Mouse (Mus musculus) activated CD4-positive, CD25-positive, alpha-beta regulatory T cell, adult 4 months (primary cell): ENCODE data around the gene Stt3b. TPM values are rescaled to one million over a fixed set of nuclear protein-coding genes. Genes with fewer than 3 reads are reported as not detected.

ENCODE experiments used
- ATAC-seq: one replicate; pipeline ENCODE4 v1.8.0; 2017
- polyA plus RNA-seq, 2 experiments: library from polyadenylated mRNA; unstranded; fragments of 100-300 nt; shearing (Covaris generic); gene quantifications; one replicate each; pipeline ENCODE4 v1.2.1; 2017

Stt3b gene
- polyA plus RNA-seq, result 10 to 100 TPM; 19.5 to 28.9 TPM

DNA sequence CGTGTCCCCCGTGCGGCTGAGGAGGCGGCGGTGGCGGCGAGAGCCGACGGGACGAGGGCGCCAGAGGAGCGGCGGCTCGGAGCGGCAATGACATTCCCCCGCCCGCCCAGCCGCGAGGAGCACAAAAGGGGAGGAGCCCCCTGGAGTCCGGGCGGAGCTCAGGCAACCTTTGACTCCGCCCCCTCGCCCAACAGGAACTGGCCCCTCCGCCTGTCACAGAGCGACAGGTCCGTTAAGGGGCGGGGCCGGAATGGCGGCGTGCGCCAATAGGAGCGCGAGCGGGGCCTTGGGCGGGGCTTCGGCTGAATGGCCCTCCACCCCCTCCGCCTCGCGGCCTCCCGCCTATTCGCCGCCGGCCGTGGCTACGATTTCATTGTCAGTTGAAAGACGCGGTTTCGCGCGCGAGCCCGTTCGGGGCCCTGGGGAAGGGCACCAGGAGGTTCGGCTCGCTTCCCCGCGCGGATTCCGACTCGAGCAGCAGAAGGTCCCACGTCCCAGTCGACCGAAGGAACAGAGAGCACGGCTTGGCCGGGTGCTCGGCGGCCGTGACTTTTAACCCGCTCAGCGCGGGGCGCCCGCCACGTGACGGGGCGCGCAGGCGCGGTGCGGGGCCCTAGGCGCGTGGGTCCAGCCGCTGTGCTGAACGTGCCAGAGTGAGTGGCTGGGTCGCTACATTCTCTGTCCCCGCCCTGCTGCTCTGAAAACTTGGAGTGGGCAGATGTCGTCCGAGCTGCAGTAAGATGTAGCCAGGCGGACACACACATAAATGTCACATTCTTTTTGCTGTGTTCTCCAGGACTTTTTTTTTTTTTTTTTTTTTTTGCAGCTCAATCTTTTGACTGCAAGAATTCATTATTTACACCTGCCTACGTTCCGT, at the start of gene Stt3b:
Gene Stt3b, minus strand, starts transcription at position 76 of the 877 bp plus-strand sequence.
- peak; percentile 85 for ATAC-seq

DNA sequence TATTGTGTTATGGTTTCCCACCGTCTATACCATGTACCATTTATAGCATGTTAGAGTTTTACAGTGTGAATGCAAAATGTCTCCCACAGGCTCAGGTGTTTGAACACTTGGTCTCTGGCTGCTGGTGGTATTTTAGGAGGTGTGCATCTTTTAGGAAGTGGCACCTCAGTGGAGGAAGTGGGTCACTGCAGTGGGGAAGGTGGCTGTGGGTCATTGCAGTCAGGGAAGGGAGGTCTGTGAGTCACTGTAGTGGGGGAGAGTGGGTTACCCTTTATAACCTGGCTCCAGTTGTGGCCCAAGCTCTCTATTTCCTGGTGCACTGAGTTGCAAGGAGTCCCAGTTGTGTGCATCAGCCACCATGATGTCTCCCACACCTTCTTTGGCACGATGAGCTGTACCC, 48.2 kb upstream of the Stt3b start:
- no peak for ATAC-seq

DNA sequence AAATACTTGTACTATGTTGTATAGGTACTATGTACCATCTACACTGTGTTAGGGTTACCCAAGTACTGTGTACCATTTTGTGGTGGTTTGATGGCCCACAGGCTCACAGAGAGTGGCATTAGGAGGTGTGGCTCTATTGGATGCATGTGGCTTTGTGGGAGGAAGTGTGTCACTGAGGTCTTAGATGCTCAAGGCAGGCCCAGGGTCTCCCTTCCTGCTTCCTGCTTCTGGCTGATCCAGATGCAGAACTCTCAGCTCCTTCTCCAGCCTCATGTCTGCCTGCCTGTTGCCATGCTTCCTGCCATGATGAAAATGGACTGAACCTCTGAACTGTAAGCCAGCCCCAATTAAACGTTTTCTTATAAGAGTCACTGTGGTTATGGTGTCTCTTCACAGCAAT, 47.8 kb upstream of the Stt3b start:
- ATAC-seq, result no peak

DNA sequence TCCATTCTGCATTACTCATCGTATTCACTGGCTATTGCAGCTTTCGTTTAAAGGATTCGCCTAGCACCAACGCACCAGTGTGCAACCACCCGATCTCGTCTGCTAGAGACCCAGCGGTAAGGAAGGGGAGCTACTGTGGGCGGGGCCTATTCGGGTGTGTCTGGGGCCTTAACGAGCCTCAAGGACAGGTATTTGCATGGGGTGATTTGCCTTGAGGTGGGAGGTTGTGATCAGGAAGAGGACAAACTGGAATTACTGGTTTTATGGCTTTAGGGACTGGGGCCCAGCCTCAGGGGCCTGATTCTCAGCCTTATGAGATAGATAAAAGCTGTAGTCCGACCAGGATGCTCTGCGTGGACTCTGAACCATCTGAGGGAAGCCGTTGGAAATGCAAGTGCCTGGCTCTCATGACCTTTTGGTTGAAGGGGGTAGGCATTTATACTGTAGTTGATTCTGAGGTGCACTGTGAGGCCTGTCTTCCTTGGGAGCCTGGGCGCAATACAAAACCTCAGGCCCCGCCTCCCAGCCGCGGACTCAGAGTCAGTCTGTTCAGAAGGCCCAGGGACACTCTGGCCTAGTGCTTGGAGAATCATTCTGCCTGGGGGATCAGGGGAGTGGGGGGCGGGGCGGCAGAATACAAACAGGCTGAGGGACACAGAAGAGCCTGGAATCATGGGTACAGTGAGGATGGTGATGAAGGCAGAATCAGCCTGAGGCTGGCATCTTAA, 46.7 kb upstream of the Stt3b start:
- ATAC-seq, result no peak

DNA sequence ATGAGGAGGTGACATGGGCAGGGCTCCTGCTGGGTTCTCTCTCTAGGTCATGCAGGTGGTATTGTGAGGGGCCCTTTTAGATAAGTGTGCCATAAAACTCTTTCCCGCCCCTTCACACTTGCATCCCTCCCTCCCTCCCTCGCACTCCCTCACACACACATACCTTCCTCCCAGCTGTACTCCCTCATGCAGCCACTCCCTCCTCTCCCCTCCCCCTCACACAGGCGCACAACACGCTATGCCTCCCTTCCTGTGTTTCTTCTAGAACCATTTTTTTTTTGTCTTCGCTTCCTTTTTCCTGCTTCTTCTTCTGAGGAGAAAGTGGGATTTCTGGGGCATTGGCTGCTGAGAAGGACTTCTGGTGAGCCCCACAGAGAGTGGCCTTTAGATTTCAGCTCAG, 45.8 kb upstream of the Stt3b start:
- no peak for ATAC-seq

DNA sequence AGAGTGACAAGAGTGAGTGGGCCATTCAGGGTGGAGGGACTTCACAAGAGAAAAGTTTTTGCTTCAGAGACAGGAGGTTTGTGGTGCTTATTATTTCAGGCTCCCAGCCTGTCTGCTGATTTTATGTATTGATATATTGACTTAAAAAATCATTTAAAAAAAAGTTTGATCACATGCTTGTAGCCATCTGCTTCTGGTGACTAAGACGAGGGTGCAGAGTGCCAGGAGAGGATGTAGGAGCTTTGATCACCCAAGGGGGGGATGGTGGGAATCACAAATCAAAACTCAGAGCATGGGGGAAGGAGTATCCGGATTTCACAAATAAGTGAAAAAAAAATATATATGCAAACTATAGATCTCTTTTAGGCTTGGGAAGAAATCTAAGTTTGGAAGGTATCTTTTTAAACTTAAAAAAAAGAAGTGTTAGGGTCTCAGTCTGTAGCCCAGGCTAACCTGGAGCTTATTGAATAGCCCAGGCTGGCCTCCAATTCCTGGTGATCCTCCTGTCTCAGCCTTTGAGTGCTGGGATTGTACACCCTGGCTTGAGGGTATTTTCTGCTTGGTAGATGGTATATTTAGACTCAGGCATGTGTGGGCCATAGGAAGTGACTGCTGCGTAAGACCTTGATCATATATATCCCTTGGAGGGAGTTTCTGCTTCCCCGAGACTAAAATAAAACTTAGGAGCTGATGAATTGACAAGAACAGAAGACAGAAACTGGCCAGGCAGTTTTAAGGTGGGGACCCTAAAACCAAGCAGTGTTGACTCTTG, 39.7 kb upstream of the Stt3b start:
- no peak for ATAC-seq

DNA sequence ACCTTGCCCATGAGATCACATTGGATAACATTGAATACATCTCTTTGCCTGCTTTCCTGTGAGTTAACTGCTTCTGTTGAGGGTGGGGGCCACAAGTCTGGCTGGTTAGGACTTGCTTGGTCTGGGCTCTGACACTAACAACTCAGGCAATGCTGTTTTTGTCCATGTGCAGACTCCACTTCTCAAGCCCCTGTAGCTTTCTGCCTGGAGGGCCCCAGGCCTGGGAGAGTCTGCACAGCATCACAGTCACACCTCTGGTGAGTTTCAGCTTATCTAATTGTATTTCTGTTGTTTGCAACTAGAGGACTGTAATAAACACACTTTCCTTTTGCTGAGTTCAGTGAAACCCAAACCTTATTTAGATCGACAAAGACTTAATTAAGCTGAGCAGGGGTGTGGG, 38.9 kb upstream of the Stt3b start:
- ATAC-seq, result no peak

DNA sequence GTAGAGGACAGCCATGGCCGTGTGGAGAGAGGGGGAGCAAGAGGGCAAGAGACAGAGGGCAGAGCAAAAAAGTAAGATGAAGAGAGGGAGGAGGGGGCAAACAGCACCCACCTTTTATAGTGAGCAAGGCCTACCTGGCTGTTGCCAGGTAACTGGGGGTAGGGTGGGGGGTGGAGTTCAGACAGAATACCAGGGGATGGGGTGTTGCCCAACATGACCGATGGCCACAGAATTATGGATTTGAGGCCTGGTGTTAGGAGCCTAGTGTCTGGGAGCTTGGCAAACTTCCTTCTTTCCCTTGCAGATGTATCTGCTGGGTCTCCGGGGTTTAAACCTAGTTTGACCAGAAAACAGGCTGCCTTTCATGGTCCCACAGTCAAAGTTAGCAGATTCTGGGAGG, 34.7 kb upstream of the Stt3b start:
- ATAC-seq, result no peak

DNA sequence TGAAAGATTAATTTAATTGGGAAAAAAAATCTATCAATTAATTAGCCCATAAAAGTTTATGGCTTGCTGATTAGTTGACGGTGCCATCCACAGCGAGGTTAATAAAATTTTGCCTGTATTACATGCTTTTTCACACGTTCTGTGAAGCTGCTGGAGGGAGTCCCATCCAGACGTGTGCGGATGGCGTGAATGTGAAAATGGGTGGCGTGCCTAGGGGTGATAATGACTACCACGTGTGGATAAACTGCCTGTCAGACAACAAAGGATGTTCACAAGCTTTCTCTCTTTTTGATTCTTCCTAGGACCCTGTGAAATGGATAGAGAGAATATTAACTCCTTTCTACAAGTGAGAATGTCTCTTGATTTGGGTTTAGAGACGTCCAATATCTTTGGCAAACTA, 31.4 kb upstream of the Stt3b start:
- no peak for ATAC-seq

DNA sequence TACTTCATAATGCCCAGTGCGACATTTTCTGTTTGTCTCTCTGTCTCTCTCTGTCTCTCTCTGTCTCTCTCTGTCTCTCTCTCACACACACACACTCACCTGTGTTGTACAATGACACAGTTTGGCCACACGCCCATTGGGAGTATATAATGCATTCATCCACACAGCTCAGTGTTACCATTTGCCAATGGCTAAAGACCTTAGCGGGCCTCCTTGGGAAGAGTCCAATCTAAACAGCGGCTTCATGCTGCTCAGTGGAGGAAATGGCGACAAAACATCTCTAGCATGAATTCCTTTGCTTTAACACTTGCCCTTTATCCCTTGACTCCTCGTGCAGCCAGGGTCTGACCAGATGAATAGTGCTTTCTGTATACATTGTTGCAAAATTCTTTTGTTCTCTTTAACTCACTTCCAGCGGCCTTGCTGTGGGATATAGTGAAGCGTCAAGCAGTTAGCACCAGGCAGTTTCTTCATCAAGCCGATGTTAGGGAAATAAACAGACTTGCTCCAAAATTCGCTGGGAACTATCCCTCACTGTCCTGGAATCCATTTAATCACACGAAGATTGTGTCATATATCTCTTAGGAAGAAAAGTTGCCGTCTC, 30.1 kb upstream of the Stt3b start:
- ATAC-seq, result no peak

DNA sequence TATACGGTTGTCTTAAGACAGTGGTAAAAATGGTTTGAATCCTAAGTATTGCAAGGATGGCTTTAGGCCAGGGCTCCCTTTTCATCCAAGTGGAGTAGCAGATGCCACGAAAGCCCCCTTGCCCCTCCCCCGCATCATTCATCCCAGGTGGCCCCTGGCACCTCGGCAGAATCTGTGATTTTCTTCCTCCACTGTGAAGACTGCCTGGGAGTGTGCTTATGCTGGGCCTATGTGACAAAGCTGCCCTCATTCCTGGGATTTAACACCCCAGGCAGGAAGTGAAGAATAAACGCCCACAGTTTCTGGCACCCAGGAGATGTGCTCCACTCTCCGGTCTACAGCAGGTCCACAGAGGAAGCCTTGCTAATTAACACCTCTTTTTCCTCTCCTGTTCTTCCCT, 28.6 kb upstream of the Stt3b start:
- no peak for ATAC-seq

DNA sequence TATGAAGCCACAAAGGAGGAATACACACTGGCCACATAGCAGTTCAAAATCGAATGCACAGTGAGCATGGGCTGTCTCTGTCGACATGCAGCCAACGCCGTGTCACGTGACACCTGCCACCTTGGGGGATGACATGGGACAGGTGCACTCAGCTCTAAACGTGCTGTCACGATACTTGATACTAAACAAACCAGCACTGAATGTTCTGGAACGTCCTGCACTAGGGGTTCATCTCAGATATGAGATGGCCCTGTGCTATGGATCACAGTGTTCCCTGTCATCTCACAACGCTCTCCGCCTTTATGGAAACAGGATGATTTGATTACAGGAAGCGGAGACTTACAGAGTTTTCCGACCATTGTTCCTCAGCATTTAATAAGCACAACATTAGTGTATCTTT, 22.8 kb upstream of the Stt3b start:
- no peak for ATAC-seq

DNA sequence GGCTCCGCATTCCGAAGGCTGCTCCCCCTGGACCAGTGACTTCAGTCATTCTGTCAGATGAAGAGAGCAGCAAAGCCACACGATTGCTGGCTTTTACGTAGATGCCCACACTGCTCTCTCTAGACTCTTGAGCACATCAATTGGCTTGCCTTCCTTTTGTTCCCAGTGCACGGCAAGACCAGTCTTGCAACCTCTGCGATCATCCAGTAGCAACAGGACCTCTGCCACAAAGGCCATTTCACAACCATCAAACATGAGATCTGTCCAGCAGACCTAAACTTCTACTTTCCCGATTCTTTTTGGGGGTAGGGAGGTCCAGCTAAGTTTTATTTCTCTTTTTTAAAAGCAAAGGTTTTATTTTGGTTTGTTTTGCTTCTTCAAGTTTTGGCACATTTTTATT, 22.1 kb upstream of the Stt3b start:
- no peak for ATAC-seq

DNA sequence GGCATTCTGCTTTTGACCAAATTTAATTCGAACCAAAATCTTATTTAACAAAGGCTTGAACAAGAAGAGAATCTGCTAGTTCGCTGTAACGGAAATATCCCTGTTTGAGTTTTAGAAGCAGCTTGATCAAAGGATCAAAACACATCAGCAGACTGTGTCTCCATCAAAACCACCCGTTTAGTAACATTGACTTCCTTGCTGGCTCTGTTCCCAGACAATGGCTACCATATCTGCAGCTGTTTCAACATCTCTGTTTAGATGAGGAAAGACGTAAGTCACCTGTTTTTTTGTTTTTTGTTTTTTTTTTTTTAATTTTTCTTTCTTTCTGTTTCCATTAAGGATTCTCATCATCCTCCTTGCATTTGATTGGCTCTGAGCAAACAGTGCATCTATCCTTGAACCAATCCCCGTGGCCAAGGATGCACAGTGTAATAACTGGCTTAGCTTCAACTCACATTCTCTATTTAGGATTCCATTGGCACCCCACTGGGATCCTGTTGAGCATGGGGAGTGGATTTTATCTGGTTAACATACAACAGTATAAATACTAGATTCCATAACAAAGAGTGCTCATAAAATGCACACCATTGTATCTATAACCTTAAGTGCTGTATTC, 20.7 kb upstream of the Stt3b start:
- no peak for ATAC-seq

DNA sequence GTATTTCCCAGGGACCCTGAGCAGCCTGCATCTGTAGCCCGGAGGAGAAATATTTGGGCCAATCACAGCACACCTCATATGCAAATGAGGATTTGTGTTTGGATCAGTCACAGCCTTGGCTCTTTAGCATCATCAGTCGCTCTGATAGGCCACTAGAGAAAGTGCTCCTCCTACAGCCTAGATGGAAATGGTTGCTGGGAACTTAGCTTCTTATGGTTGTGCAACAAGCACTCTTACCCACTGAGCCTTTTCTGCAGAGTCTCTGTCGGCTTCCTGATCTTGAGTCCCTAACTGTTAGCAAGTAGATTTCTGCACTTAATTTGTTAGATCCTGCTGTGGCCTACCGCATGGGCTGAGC, 16.3 kb upstream of the Stt3b start:
- ATAC-seq, result no peak

DNA sequence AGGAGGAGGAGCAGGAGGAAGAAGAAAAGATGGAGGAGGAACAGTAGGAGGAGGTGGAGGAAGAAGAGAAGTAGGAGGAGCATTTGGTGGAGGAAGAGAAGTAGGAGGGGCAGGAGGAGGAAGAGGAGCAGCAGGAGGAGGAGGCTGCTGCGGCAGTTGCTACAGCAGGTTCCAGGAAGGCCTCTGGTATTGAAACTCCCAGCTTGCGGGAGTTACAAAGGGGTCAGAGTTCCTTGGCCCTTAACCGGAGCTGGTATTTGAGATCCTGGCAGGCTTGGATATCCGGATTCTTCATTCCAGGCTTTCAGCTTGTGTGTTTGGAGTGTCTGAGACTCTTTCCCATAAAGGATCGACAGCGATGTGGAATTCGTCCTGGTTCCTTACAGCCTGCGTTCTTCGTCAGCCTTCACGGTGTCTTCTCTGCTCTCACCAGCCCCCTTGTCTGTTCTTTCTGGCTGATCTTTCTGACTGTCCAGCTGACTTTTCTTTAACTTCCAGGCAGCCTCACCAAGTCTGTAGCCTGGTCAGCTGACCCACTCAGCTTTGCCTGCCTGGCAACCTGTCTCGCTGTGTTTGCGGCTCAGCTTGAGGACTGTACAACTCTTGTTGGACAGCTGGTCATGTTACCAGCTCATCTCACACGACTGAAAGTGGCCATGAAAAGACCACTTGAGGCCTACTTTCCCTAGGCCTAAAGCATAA, 15.8 kb upstream of the Stt3b start:
- no peak for ATAC-seq

DNA sequence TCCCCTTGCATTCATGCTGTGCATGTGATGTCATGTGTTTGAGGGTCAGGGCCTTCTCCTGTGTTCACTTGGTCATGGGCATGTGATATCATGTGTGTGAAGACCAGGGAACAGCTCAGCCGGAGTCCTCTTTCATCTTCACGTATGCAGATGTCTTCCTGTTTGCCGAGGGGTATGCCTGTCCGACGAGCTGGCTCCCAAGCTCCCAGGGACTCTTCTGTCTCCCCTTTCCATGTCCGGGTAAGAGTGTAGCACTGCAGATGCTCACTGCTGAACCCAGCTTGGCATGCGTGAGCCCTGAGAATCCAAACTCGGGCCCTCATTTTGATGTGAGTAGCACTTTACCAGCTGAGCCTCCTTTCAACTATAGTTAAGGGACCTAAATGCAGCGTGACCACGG, 13.4 kb upstream of the Stt3b start:
- no peak for ATAC-seq

DNA sequence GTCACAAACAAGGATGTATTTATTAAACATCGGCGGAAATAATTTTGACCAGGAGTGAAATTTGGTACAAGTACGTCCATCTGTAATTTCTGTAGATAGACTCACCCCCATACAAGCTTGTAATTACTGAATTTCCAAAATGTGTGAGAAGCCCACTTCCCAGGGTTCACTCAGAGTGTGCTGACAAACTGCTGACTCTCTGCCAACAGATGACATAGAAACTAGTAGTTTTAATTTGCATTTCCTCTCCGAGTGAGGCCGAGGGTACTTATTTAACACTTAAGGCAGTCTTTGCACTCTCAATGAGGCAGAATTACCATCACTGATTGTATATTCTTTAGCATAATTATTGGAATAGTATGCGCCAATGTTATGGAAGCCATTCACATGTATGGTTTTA, 12.2 kb upstream of the Stt3b start:
- no peak for ATAC-seq

DNA sequence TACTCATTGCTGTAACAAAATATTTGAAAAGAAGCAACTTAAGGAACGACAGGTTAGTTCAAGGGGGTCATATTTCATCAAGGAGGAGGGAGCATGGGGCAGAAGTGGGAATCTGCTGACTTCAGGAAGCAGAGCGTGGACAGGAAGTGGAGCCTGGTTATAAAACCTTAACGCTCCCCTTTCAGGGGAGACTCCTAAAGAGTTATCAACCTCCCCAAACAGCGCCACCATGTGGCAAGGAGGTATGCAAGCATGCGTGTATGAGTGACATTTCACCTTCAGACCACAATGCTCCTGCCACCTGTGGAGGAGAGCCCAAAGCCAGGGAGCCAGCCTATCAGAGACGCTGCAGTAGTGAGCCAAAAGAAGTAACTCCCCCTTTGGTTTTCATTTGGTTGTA, 10.8 kb upstream of the Stt3b start:
- ATAC-seq, result no peak

DNA sequence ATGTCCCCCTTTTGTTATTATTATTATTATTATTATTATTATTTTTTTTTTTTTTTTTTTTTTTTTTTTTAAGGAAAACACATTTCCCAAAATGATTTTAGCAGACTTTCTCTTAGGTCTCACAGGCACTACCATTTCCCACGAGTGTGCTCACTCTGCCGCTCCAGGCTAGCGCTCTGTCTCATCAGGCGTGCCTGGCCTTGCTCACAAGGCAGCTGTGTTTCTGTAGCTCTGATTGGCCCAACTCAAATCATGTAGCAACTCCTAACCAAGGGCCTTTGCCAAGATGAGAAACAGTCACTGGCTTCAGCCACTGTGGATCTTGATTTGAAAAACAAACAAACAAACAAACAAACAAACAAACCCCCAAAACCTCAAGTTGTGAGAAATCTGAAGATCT, 9.9 kb upstream of the Stt3b start:
- no peak for ATAC-seq

DNA sequence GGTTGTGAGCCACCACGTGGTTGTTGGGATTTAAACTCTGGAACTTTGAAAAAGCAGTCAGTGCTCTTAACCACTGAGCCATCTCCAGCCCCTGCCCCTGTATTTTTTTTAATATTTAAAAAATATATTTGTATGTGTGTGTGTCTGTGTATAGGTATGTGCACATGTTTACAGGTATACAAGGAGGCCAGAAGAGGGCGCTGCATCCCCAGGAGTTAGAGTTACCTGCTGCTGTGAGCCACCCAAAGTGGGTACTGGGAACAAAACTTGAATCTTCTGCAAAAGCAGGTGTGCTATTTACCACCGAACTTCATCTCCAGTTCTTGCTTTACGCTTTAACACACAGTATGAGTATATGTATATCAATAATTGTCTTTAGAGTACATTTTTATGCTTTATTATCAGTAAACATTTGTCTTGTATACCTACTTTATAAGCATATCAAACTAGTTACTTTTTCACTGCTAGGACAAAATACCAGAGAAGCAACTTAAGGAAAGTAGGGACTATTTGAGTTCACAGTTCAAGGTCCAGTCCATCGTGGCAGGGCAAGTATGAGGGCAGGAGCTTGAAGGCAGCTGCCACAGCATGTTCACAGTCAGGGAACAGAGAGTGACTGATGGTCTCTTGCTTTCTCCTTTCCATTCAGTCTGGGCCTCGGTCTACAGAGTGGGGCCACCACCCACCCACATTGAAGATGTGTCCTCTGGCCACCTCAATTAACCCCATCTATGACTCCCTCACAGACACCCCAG, 8.6 kb upstream of the Stt3b start:
- ATAC-seq, result no peak
